Comparison of ENCODE assay signal across 8 mouse cellular contexts in genomic region chr5:125154989-125155388, GRCm38 (mm10). TPM values are rescaled to one million over a fixed set of nuclear protein-coding genes. Genes with fewer than 3 reads are reported as not detected.
DNase-seq lines count a peak whose midpoint lies in the region; ATAC-seq lines count a peak whose summit lies in the region.

No protein-coding gene starts in this region.

- no peak overlapping the region for H3K9ac ChIP-seq in heart, embryonic 12.5 days
- H3K9ac ChIP-seq in forebrain, embryonic 15.5 days (replicated peaks): no peak overlapping the region; the same call in 1 of the 2 replicates

- no peaks in the 10 kb centered on the region for H3K9me3 ChIP-seq in heart, embryonic 10.5 days
- no peaks in the 10 kb centered on the region for H3K9me3 ChIP-seq in heart, embryonic 12.5 days (replicated peaks)
- no peaks in the 10 kb centered on the region for H3K9me3 ChIP-seq in forebrain, embryonic 15.5 days

- 0 out of 2 replicates have a peak, but pooled peaks cover 3% of the 10 kb centered on the region for H3K36me3 ChIP-seq in heart, embryonic 10.5 days
- H3K36me3 ChIP-seq in heart, embryonic 12.5 days: no peaks in the 10 kb centered on the region
- H3K36me3 ChIP-seq in forebrain, embryonic 15.5 days: no peaks in the 10 kb centered on the region

- no peaks in the 10 kb centered on the region for H3K27me3 ChIP-seq in heart, embryonic 10.5 days (ENCODE audit: insufficient read depth, poor library complexity, severe bottlenecking)
- no peaks in the 10 kb centered on the region for H3K27me3 ChIP-seq in heart, embryonic 12.5 days (replicated peaks)
- no peaks in the 10 kb centered on the region for H3K27me3 ChIP-seq in forebrain, embryonic 15.5 days

- no peak overlapping the region for H3K4me3 ChIP-seq in heart, embryonic 10.5 days
- no peak overlapping the region for H3K4me3 ChIP-seq in heart, embryonic 12.5 days
- no peak overlapping the region for H3K4me3 ChIP-seq in forebrain, embryonic 15.5 days

- WGBS in heart, embryonic 10.5 days: 81% methylated on average over 5 of the region's 5 CpGs
- WGBS in heart, embryonic 12.5 days: 69% methylated on average over 5 of the region's 5 CpGs
- 25% methylated on average over 5 of the region's 5 CpGs for WGBS in forebrain, embryonic 15.5 days

- H3K4me1 ChIP-seq in heart, embryonic 10.5 days: peaks cover 95% of the 10 kb centered on the region
- H3K4me1 ChIP-seq in heart, embryonic 12.5 days (replicated peaks): peaks cover 93% of the 10 kb centered on the region
- H3K4me1 ChIP-seq in forebrain, embryonic 15.5 days: peaks cover 100% of the 10 kb centered on the region

- DNase-seq in heart, embryonic 10.5 days (ENCODE audit: low spot score): no peak
- DNase-seq in brain, adult 2 months (ENCODE audit: low read depth, low spot score): peak; percentile 97
- peak; percentile 80 to 83 for DNase-seq in layer of hippocampus, postnatal 14 days (ENCODE audit: low spot score in 2 of 2)
- no peak for DNase-seq in testis, postnatal 14 days (ENCODE audit: low spot score)

- ATAC-seq in heart, embryonic 12.5 days (ENCODE audit: insufficient number of reproducible peaks, low FRiP score): no peak
- peak; percentile 21 for ATAC-seq in forebrain, embryonic 15.5 days (replicated peaks)
- no peak for ATAC-seq in granulocyte monocyte progenitor cell, adult 5-6 weeks (replicated peaks; ENCODE audit: poor library complexity, severe bottlenecking)
- ATAC-seq in megakaryocyte, adult 5-6 weeks (ENCODE audit: poor library complexity, severe bottlenecking): no peak

- no peak overlapping the region for H3K4me2 ChIP-seq in heart, embryonic 12.5 days
- H3K4me2 ChIP-seq in forebrain, embryonic 15.5 days (replicated peaks): 0 out of 2 replicates have a peak overlapping the region, but pooled peaks have one; percentile 2

- H3K27ac ChIP-seq in heart, embryonic 10.5 days: peak overlapping the region; percentile 88
- no peak overlapping the region for H3K27ac ChIP-seq in heart, embryonic 12.5 days (ENCODE audit: poor library complexity, severe bottlenecking)
- H3K27ac ChIP-seq in forebrain, embryonic 15.5 days (replicated peaks): peak overlapping the region; percentile 95

RNA-seq across cellular contexts. Expression of gene Ncor2, which starts 24.0 kb away (rescaled TPM):
- 17.8 and 23.3 TPM in 2 replicates for polyA plus RNA-seq in heart, embryonic 10.5 days (2016; fragmentation: Nextera tagmentation; extraction: Ambion mirVana)
- polyA plus RNA-seq in heart, embryonic 12.5 days (2016; fragmentation: Nextera tagmentation; extraction: Ambion mirVana): 17.0 and 18.6 TPM in 2 replicates
- polyA plus RNA-seq in forebrain, embryonic 15.5 days (2015; fragmentation: Nextera tagmentation; extraction: Ambion mirVana): 30.2 and 31.6 TPM in 2 replicates
- 100 to 1,000 TPM; 238 to 254 TPM for total RNA-seq in layer of hippocampus, postnatal 14 days (2021)
- total RNA-seq in granulocyte monocyte progenitor cell, adult 5-6 weeks (2014; fragmentation: Nextera tagmentation): 47.9 and 77.4 TPM in 2 replicates
- total RNA-seq in granulocyte monocyte progenitor cell, adult 5-6 weeks (2017): 5.3 and 11.8 TPM in 2 replicates
- total RNA-seq in megakaryocyte, adult 5-6 weeks (2015): 87.7 and 107 TPM in 2 replicates
- total RNA-seq in megakaryocyte, adult 5-6 weeks (2017): 15.0 and 21.5 TPM in 2 replicates

Comparison
In these comparisons a context has a peak if more than half of its experiments do, and no peak if none do; other contexts are left out.
1. DNase-seq: peak in brain, adult 2 months (single experiment) and layer of hippocampus, postnatal 14 days (2 of 2); none in heart, embryonic 10.5 days (single experiment) and testis, postnatal 14 days (single experiment).